Mouse (Mus musculus) liver, embryonic 14.5 days (tissue): ENCODE measurements at regions not wholly inside any gene's neighbourhood (a gene's known extent, or its start where the extent isn't known, plus 50 kb on each side); places are given as distances from the start of the nearest gene placed in this dataset.

Experiments used
- ATAC-seq: fragments of 200-750 bp; cut with Nextera tagmentation; 2 replicates; pipeline ENCODE4 v1.8.0; 2017; ENCODE audit warnings: moderate number of reproducible peaks, mild to moderate bottlenecking, moderate library complexity; ENCODE audit not compliant: insufficient read depth
- DNase-seq, 3 experiments: peaks; one replicate each; pipeline ENCODE4 v3.0.0-alpha.2; 2012 to 2013; ENCODE audit warnings: low read depth in 3 of 3, low spot score in 3 of 3
- H3K27ac ChIP-seq: fragments of 300-500 bp; sonication (generic); 2 replicates; pipeline ENCODE4 v1.5.1; 2014; ENCODE audit warnings: moderate library complexity, mild to moderate bottlenecking, control low read depth, inconsistent platforms
- H3K27me3 ChIP-seq: fragments of 300-500 bp; sonication (generic); 2 replicates; pipeline ENCODE4 v1.6.1; 2014; ENCODE audit warnings: mild to moderate bottlenecking, low read length, moderate library complexity; ENCODE audit not compliant: control insufficient read depth, insufficient read depth
- H3K36me3 ChIP-seq: fragments of 300-500 bp; sonication (generic); replicated peaks from 2 replicates; pipeline ENCODE4 v1.6.1; 2014; ENCODE audit warnings: low read depth; ENCODE audit not compliant: control insufficient read depth, insufficient read depth
- H3K4me1 ChIP-seq, 2 experiments: fragments of 200-500 bp in 1 of 2; fragments of 300-500 bp in 1 of 2; sonication (generic) in 1 of 2; replicated peaks; 2 replicates each; pipeline ENCODE4 v1.6.1; 2012 to 2014; ENCODE audit warnings: antibody characterized with exemption in 1 of 2, inconsistent platforms in 1 of 2, low read length in 1 of 2; ENCODE audit not compliant: control insufficient read depth in 2 of 2, insufficient read depth in 2 of 2
- H3K4me2 ChIP-seq: fragments of 300-500 bp; sonication (generic); 2 replicates; pipeline ENCODE4 v1.6.1; 2014; ENCODE audit warnings: low read depth, mild to moderate bottlenecking, control low read depth, moderate library complexity
- H3K4me3 ChIP-seq, 2 experiments: fragments of 200-500 bp in 1 of 2; fragments of 300-500 bp in 1 of 2; sonication (generic) in 1 of 2; 2 replicates each; pipeline ENCODE4 v1.5.1; 2012 to 2014; ENCODE audit warnings: low read depth in 2 of 2, low read length in 2 of 2, mild to moderate bottlenecking in 2 of 2, control low read depth in 1 of 2, inconsistent platforms in 1 of 2, moderate library complexity in 1 of 2; ENCODE audit not compliant: insufficient read depth in 1 of 2
- H3K9ac ChIP-seq: fragments of 300-500 bp; sonication (generic); replicated peaks from 2 replicates; pipeline ENCODE4 v1.6.1; 2014; ENCODE audit warnings: mild to moderate bottlenecking, control low read depth, moderate library complexity
- H3K9me3 ChIP-seq: fragments of 300-500 bp; sonication (generic); 2 replicates; pipeline ENCODE4 v1.6.1; 2016; ENCODE audit warnings: low read length, mixed read lengths; ENCODE audit not compliant: control insufficient read depth
- CTCF ChIP-seq: IDR thresholded peaks from 2 replicates; pipeline ENCODE4 v1.5.1; 2016; ENCODE audit warnings: antibody characterized with exemption, low read depth, control low read depth
- EP300 ChIP-seq: IDR thresholded peaks from 2 replicates; pipeline ENCODE4 v1.6.1; 2016; ENCODE audit warnings: antibody characterized with exemption, low read depth
- WGBS: fragments of 180-500 bp; shearing (Covaris S2); extraction: QIAGEN DNeasy Blood & Tissue Kit; methylation state at CpG from one replicate; pipeline ENCODE4 v1.1.7; 2014; ENCODE audit not compliant: insufficient replicate concordance; 5-methylcytosine and 5-hydroxymethylcytosine counted together

DNA sequence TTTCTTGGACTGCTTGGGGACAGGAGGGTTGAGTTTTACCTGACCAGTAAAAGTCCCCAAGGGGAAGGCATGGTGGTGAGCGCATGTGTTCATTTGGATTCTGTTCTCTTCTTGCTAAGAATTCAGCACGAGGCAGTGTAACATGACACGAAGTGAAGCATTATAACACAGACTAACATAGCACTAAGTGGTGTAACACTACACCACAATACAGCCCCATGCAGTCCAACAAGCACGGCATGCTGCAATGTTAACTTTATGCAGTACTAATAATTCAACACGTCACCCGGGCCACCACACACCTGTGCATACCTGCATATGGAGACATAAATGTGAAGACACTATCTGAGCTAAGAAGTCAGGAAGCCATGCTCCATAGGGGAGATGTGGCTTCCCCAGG is 219.2 kb downstream of the Gadd45g start:
- ATAC-seq (no peak), DNase-seq (no peak)
- Histone ChIP-seq H3K27ac (no peak overlapping the region), H3K27me3 (no peaks in the 10 kb centered on the region), H3K4me3 (no peak overlapping the region), H3K4me2 (no peak overlapping the region), H3K9ac (no peak overlapping the region), H3K9me3 (no peaks in the 10 kb centered on the region), H3K4me1 (peaks cover 0 to 35% of the 10 kb centered on the region in 2 experiments; a peak in 3 of 4 replicates), H3K36me3 (no peaks in the 10 kb centered on the region)
- WGBS: 71% methylated on average over 6 of the region's 6 CpGs
- no peak for TF ChIP-seq EP300
- no peak for TF ChIP-seq CTCF

DNA sequence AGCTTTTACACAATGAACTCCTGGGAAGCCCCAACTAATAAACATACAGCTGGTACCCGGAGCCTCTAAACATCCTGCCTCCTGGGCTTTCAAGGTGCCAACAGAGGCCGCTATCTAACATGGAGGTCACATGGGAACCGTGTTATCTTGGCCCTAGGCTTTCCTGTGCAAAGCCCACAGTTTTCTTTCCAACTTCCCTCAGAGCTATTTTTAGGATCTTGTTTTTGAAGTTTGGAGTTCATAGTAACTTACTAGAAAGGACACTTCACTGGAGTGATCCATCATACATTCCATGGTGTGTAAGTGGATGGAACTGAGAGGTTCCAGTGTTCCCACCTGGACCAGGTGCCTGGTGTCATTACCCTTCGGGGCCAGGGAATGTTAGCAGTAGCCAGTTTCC is 220.6 kb downstream of the Gadd45g start:
- Histone ChIP-seq H3K36me3 (no peaks in the 10 kb centered on the region), H3K4me3 (no peak overlapping the region), H3K9ac (no peak overlapping the region), H3K9me3 (no peaks in the 10 kb centered on the region), H3K27me3 (no peaks in the 10 kb centered on the region), H3K4me2 (no peak overlapping the region), H3K27ac (no peak overlapping the region), H3K4me1 (peaks cover 0 to 35% of the 10 kb centered on the region in 2 experiments; a peak in 3 of 4 replicates)
- ATAC-seq: no peak
- no peak for TF ChIP-seq EP300
- TF ChIP-seq CTCF: no peak
- WGBS: 21% methylated on average over 4 of the region's 4 CpGs
- DNase-seq: no peak

DNA sequence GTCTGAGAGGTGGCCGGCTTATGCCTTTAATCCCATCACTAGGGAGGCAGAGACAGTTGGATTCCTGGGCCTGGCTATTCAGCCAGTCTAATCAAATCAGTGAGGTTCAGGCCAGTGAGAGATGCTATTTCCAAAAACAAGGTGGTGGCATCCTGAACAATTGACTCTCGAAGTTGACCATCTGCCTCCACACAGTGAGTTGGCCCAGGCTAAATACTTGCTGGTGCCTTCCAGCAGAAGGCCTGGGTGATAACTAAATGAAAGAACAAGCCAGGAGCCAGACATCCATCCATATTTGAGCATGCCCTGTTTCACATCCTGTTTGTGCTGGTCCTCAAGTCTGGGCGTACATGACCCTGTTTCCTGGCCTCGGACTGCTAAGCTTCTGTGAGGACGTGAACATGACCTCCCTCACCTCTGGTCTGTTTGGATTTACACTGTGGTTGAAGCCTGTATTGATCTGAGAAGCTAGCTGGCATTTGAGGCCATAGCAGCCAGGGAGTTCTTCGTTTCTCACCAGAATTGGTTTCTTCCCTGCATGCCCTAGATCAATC is 222.5 kb downstream of the Gadd45g start:
- no peaks in the 10 kb centered on the region for H3K9me3 ChIP-seq
- no peaks in the 10 kb centered on the region for H3K36me3 ChIP-seq
- H3K4me3 ChIP-seq: no peak overlapping the region
- WGBS: 54% methylated on average over 6 of the region's 6 CpGs
- no peak overlapping the region for H3K4me2 ChIP-seq
- TF ChIP-seq EP300: no peak
- no peak for TF ChIP-seq CTCF
- H3K27ac ChIP-seq: no peak overlapping the region
- ATAC-seq: no peak
- peaks cover 0 to 35% of the 10 kb centered on the region in 2 experiments; a peak in 2 of 4 replicates for H3K4me1 ChIP-seq
- H3K27me3 ChIP-seq: no peaks in the 10 kb centered on the region
- DNase-seq: no peak
- no peak overlapping the region for H3K9ac ChIP-seq

DNA sequence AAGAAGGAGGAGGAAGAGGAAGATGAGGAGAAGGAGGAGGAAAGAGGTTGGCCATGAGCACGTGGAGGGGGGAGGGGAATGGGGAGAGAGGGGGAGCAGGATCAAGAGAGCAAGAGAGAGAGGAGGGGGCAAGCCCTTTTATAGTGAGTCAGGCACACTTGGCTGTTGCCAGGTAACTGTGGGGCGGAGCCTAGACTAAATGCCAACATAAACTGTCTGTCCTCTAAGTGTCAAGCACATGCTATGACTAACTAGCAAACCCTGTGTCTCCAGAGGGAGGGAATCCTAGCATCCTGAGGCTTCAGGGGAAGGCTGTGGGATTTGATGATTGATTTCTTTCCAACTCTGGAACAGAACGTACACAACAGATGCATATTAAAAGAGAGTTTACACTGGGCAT is 223.2 kb downstream of the Gadd45g start:
- ATAC-seq (no peak), DNase-seq (no peak)
- Histone ChIP-seq H3K9me3 (no peaks in the 10 kb centered on the region), H3K36me3 (no peaks in the 10 kb centered on the region), H3K9ac (no peak overlapping the region), H3K4me2 (no peak overlapping the region), H3K27ac (no peak overlapping the region), H3K27me3 (no peaks in the 10 kb centered on the region), H3K4me3 (no peak overlapping the region), H3K4me1 (peaks cover 0 to 32% of the 10 kb centered on the region in 2 experiments; a peak in 2 of 4 replicates)
- WGBS: 34% methylated on average over 3 of the region's 3 CpGs
- no peak for TF ChIP-seq EP300
- no peak for TF ChIP-seq CTCF

DNA sequence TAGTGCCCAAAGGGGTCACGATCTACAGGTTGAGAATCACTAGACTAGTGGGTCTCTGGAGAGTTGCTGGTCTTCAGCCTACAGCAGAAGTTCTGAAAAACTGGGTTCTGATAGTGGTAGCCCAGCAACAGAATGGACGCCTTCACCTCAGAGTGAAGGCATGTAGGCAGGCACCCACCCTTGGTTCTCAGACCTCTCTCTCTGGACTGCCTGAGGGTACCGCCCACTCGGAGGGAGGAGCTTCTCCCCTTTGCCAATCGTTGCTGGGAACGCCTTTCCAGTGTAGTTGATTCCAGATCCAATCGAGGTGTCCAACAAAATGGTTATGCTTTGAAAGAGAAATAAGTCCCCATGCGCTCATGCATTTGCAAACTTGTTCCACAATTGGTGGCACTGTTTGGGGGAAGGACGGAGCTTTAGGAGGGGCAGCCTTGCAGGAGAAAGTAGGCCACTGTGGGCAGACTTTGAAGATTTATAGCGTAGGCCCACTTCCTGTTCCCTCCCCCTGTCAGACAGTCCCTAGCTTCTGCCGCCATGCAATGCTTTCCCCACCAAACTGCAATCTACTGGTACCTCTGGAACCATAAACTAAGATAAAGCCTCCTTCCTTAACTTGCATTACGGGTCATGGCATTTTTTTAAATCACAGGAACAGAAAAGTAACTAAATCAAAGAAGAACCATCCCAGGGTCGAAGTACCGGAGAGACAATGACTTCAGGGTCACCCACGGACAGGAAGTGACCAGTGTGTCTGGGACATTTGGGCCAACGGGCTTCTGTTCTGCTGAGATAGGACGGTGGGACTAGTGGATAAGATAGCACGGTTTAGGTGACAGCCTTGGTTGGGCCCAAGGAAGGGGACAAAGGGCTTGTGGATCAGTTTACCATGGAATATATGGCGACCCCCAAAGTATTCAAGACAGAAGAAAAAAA is 224.5 kb downstream of the Gadd45g start:
- Histone ChIP-seq H3K27ac (no peak overlapping the region), H3K36me3 (no peaks in the 10 kb centered on the region), H3K9ac (no peak overlapping the region), H3K9me3 (no peaks in the 10 kb centered on the region), H3K4me2 (0 out of 2 replicates have a peak overlapping the region, but pooled peaks have one; percentile 1), H3K4me3 (no peak overlapping the region), H3K27me3 (no peaks in the 10 kb centered on the region), H3K4me1 (peaks cover 0 to 32% of the 10 kb centered on the region in 2 experiments; a peak in 2 of 4 replicates)
- TF ChIP-seq EP300 (no peak), CTCF (no peak)
- DNase-seq (peak in 1 of 3 experiments; percentile 14), ATAC-seq (no peak)
- WGBS: 26% methylated on average over 19 of the region's 19 CpGs
